Mouse (Mus musculus) kidney, embryonic 16.5 days (tissue): ENCODE results near the gene Polr2j. TPM values are rescaled to one million over a fixed set of nuclear protein-coding genes. Genes with fewer than 3 reads are reported as not detected.
"Not testable (repeated sequence)": the region's sequence is repeated elsewhere in the genome, so short reads cannot be mapped to it uniquely, and the experiment has no call there.

Source experiments
- ATAC-seq: fragments of 200-750 bp; cut with Nextera tagmentation; 2 replicates; pipeline ENCODE4 v1.8.0; 2017; ENCODE audit warnings: moderate TSS enrichment; ENCODE audit not compliant: low FRiP score, low TSS enrichment
- H3K27ac ChIP-seq: fragments of 300-500 bp; sonication (generic); 2 replicates; pipeline ENCODE4 v1.5.1; 2014; ENCODE audit warnings: low read length
- H3K27me3 ChIP-seq: fragments of 300-500 bp; sonication (generic); 2 replicates; pipeline ENCODE4 v1.6.1; 2014; ENCODE audit warnings: low read length, control low read depth, mixed read lengths; ENCODE audit not compliant: insufficient read depth
- H3K36me3 ChIP-seq: fragments of 300-500 bp; sonication (generic); 2 replicates; pipeline ENCODE4 v1.6.1; 2014; ENCODE audit warnings: low read length, control low read depth, mixed read lengths; ENCODE audit not compliant: insufficient read depth
- H3K4me1 ChIP-seq: fragments of 300-500 bp; sonication (generic); 2 replicates; pipeline ENCODE4 v1.6.1; 2014; ENCODE audit warnings: low read length, control low read depth, mixed read lengths; ENCODE audit not compliant: insufficient read depth
- H3K4me2 ChIP-seq: fragments of 300-500 bp; sonication (generic); replicated peaks from 2 replicates; pipeline ENCODE4 v1.6.1; 2014; ENCODE audit warnings: low read depth, low read length
- H3K4me3 ChIP-seq: fragments of 300-500 bp; sonication (generic); 2 replicates; pipeline ENCODE4 v1.5.1; 2014; ENCODE audit warnings: mild to moderate bottlenecking, low read length
- H3K9ac ChIP-seq: fragments of 300-500 bp; sonication (generic); replicated peaks from 2 replicates; pipeline ENCODE4 v1.6.1; 2014; ENCODE audit warnings: low read length
- H3K9me3 ChIP-seq: fragments of 300-500 bp; sonication (generic); 2 replicates; pipeline ENCODE4 v1.6.1; 2016; ENCODE audit warnings: low read length, control low read depth
- WGBS: fragments of 180-500 bp; shearing (Covaris S2); extraction: QIAGEN DNeasy Blood & Tissue Kit; methylation state at CpG from one replicate; pipeline ENCODE4 v1.1.7; 2014; 5-methylcytosine and 5-hydroxymethylcytosine counted together
- polyA plus RNA-seq: library from polyadenylated mRNA; unstranded; fragments of >200 nt; fragmentation: Nextera tagmentation; extraction: Ambion mirVana; gene quantifications from 2 replicates; pipeline ENCODE4 v1.2.1, GENCODE M21; 2015

The Polr2j gene
- polyA plus RNA-seq, 1 experiment from 2014 or later: 243 TPM

- H3K9ac ChIP-seq: no peak overlapping the region
- H3K27me3 ChIP-seq: no peaks in the 10 kb centered on the region
- peaks cover 29% of the 10 kb centered on the region for H3K36me3 ChIP-seq
- WGBS: 93% methylated on average over 13 of the region's 13 CpGs
- H3K9me3 ChIP-seq: peaks cover 3% of the 10 kb centered on the region; the same call in 1 of the 2 replicates
- H3K4me2 ChIP-seq: no peak overlapping the region
- no peak overlapping the region for H3K4me3 ChIP-seq
- no peak for ATAC-seq
- no peak overlapping the region for H3K27ac ChIP-seq
- peaks cover 16% of the 10 kb centered on the region for H3K4me1 ChIP-seq
These were observed 23.0 kb downstream of the Polr2j start for GRCm38 (mm10) chr5:136139393-136139792.

- 91% methylated on average over 10 of the region's 10 CpGs for WGBS
- peaks cover 29% of the 10 kb centered on the region for H3K36me3 ChIP-seq
- no peak overlapping the region for H3K27ac ChIP-seq
- ATAC-seq: no peak
- peaks cover 13% of the 10 kb centered on the region for H3K4me1 ChIP-seq
- H3K4me2 ChIP-seq: no peak overlapping the region
- peaks cover 3% of the 10 kb centered on the region; the same call in 1 of the 2 replicates for H3K9me3 ChIP-seq
- H3K4me3 ChIP-seq: no peak overlapping the region
- no peak overlapping the region for H3K9ac ChIP-seq
- H3K27me3 ChIP-seq: no peaks in the 10 kb centered on the region
These were observed 23.6 kb downstream of the Polr2j start for GRCm38 (mm10) chr5:136140057-136140482.

DNA sequence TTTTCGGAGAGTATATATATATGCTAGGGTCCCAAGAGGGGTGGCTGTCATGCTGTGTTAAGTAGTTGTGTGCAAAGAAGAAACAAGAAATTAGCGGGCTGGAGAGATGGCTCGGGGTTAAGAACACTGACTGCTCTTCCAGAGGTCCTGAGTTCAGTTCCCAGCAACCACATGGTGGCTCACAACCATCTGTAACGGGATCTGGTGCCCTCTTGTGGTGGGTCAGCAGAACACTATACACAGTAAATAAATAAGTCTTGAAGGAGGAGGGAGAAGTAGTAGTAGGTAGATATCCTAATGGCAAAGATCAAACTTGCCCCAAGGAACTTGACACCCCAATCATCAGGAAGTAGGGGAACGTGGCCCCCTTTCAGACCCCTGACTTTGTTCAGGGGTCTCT is 26.3 kb downstream of the Polr2j start:
- no peak overlapping the region for H3K9ac ChIP-seq
- 88% methylated on average over 5 of the region's 5 CpGs for WGBS
- H3K27me3 ChIP-seq: no peaks in the 10 kb centered on the region
- H3K9me3 ChIP-seq: peaks cover 3% of the 10 kb centered on the region; the same call in 1 of the 2 replicates
- H3K4me3 ChIP-seq: no peak overlapping the region
- H3K36me3 ChIP-seq: peaks cover 29% of the 10 kb centered on the region
- H3K27ac ChIP-seq: no peak overlapping the region
- 0 out of 2 replicates have a peak, but pooled peaks cover 2% of the 10 kb centered on the region for H3K4me1 ChIP-seq
- no peak for ATAC-seq
- no peak overlapping the region for H3K4me2 ChIP-seq

GRCm38 (mm10) chr5:136143161-136143755 is 26.8 kb downstream of the Polr2j start:
- H3K4me1 ChIP-seq: 0 out of 2 replicates have a peak, but pooled peaks cover 2% of the 10 kb centered on the region
- ATAC-seq: no peak
- peaks cover 29% of the 10 kb centered on the region for H3K36me3 ChIP-seq
- no peak overlapping the region for H3K27ac ChIP-seq
- WGBS: 86% methylated on average over 6 of the region's 6 CpGs
- no peak overlapping the region for H3K4me2 ChIP-seq
- H3K4me3 ChIP-seq: no peak overlapping the region
- peaks cover 3% of the 10 kb centered on the region; the same call in 1 of the 2 replicates for H3K9me3 ChIP-seq
- H3K9ac ChIP-seq: no peak overlapping the region
- H3K27me3 ChIP-seq: no peaks in the 10 kb centered on the region

GRCm38 (mm10) chr5:136144606-136145430 is 28.4 kb downstream of the Polr2j start:
- WGBS: 40% methylated on average over 12 of the region's 12 CpGs
- H3K27ac ChIP-seq: no peak overlapping the region

DNA sequence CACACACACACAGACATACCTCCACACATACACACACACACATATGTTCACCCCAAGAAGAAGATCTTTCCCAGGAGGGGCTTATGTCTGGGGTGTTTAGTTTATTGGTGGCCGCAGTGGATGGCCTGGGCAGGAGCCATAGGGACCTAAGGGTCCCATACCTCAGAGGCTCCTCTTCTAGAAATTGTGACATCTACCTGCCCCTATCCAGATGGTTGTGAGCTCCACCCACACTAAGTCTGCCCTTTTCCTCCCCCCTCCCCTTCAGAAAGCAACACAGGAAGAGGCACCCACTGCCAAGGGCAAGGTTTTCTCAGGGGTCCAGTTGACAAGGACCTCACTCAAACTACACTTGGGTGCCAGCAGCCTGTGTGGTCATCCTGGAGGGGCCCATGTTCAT is 30.5 kb downstream of the Polr2j start:
- Histone ChIP-seq H3K4me3 (no peak overlapping the region), H3K4me1 (0 out of 2 replicates have a peak, but pooled peaks cover 2% of the 10 kb centered on the region), H3K9ac (no peak overlapping the region), H3K4me2 (no peak overlapping the region), H3K27ac (no peak overlapping the region), H3K27me3 (no peaks in the 10 kb centered on the region), H3K9me3 (peaks cover 3% of the 10 kb centered on the region; the same call in 1 of the 2 replicates), H3K36me3 (peaks cover 2% of the 10 kb centered on the region; the same call in 1 of the 2 replicates)
- ATAC-seq: no peak
- 74% methylated on average over 1 of the region's 1 CpGs for WGBS

More at GRCm38 (mm10) chr5:136144606-136145430, 28.4 kb downstream of the Polr2j start:
- Histone ChIP-seq H3K27me3 (no peaks in the 10 kb centered on the region), H3K36me3 (peaks cover 20% of the 10 kb centered on the region), H3K4me1 (0 out of 2 replicates have a peak, but pooled peaks cover 2% of the 10 kb centered on the region), H3K4me3 (no peak overlapping the region), H3K4me2 (no peak overlapping the region), H3K9me3 (peaks cover 3% of the 10 kb centered on the region; the same call in 1 of the 2 replicates), H3K9ac (no peak overlapping the region)
- ATAC-seq: no peak

- ATAC-seq: no peak
- no peak overlapping the region for H3K4me2 ChIP-seq
- H3K27me3 ChIP-seq: no peaks in the 10 kb centered on the region
- no peaks in the 10 kb centered on the region for H3K9me3 ChIP-seq
- H3K4me1 ChIP-seq: 0 out of 2 replicates have a peak, but pooled peaks cover 2% of the 10 kb centered on the region
- WGBS: 74% methylated on average over 8 of the region's 8 CpGs
- H3K4me3 ChIP-seq: no peak overlapping the region
- H3K9ac ChIP-seq: no peak overlapping the region
- H3K36me3 ChIP-seq: no peaks in the 10 kb centered on the region
- no peak overlapping the region for H3K27ac ChIP-seq
These were observed 31.3 kb downstream of the Polr2j start for GRCm38 (mm10) chr5:136147704-136148103.

- 69% methylated on average over 5 of the region's 5 CpGs for WGBS
- not testable (repeated sequence) for H3K4me1 ChIP-seq, H3K4me2 ChIP-seq, H3K9ac ChIP-seq, ATAC-seq, H3K27me3 ChIP-seq, H3K4me3 ChIP-seq, H3K9me3 ChIP-seq, H3K36me3 ChIP-seq, H3K27ac ChIP-seq
These were observed 32.7 kb downstream of the Polr2j start for GRCm38 (mm10) chr5:136149134-136149576.

DNA sequence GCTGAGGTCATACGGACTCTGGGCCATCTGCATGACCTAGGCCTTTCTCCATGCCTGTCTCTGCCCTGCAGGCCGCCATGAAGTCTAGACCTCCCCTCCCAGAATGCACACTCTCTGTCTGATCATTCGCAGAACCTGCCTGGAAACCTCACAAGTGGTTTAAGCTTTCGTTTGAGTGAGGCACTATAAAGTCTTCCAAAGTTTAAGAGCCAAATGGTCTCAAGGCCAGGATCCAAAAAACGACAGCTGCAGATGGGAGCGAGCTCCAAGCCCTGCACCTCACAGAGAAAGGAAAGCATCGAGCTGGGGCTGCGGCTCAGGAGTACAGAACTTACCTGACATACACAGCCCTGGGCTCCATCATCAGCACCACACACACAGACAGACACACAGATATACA is 35.9 kb downstream of the Polr2j start:
- H3K36me3 ChIP-seq: no peaks in the 10 kb centered on the region
- H3K9me3 ChIP-seq: no peaks in the 10 kb centered on the region
- no peak for ATAC-seq
- no peak overlapping the region for H3K4me3 ChIP-seq
- H3K9ac ChIP-seq: no peak overlapping the region
- WGBS: 65% methylated on average over 8 of the region's 8 CpGs
- no peaks in the 10 kb centered on the region for H3K4me1 ChIP-seq
- no peak overlapping the region for H3K27ac ChIP-seq
- H3K4me2 ChIP-seq: no peak overlapping the region
- no peaks in the 10 kb centered on the region for H3K27me3 ChIP-seq
